Mouse (Mus musculus) liver, embryonic 14.5 days (tissue): ENCODE measurements at regions not wholly inside any gene's neighbourhood (a gene's known extent, or its start where the extent isn't known, plus 50 kb on each side); places are given as distances from the start of the nearest gene placed in this dataset.

Source experiments
- ATAC-seq: fragments of 200-750 bp; cut with Nextera tagmentation; 2 replicates; pipeline ENCODE4 v1.8.0; 2017; ENCODE audit warnings: moderate number of reproducible peaks, mild to moderate bottlenecking, moderate library complexity; ENCODE audit not compliant: insufficient read depth
- DNase-seq, 3 experiments: peaks; one replicate each; pipeline ENCODE4 v3.0.0-alpha.2; 2012 to 2013; ENCODE audit warnings: low read depth in 3 of 3, low spot score in 3 of 3
- H3K27ac ChIP-seq: fragments of 300-500 bp; sonication (generic); 2 replicates; pipeline ENCODE4 v1.5.1; 2014; ENCODE audit warnings: moderate library complexity, mild to moderate bottlenecking, control low read depth, inconsistent platforms
- H3K27me3 ChIP-seq: fragments of 300-500 bp; sonication (generic); 2 replicates; pipeline ENCODE4 v1.6.1; 2014; ENCODE audit warnings: mild to moderate bottlenecking, low read length, moderate library complexity; ENCODE audit not compliant: control insufficient read depth, insufficient read depth
- H3K36me3 ChIP-seq: fragments of 300-500 bp; sonication (generic); replicated peaks from 2 replicates; pipeline ENCODE4 v1.6.1; 2014; ENCODE audit warnings: low read depth; ENCODE audit not compliant: control insufficient read depth, insufficient read depth
- H3K4me1 ChIP-seq, 2 experiments: fragments of 200-500 bp in 1 of 2; fragments of 300-500 bp in 1 of 2; sonication (generic) in 1 of 2; replicated peaks; 2 replicates each; pipeline ENCODE4 v1.6.1; 2012 to 2014; ENCODE audit warnings: antibody characterized with exemption in 1 of 2, inconsistent platforms in 1 of 2, low read length in 1 of 2; ENCODE audit not compliant: control insufficient read depth in 2 of 2, insufficient read depth in 2 of 2
- H3K4me2 ChIP-seq: fragments of 300-500 bp; sonication (generic); 2 replicates; pipeline ENCODE4 v1.6.1; 2014; ENCODE audit warnings: low read depth, mild to moderate bottlenecking, control low read depth, moderate library complexity
- H3K4me3 ChIP-seq, 2 experiments: fragments of 200-500 bp in 1 of 2; fragments of 300-500 bp in 1 of 2; sonication (generic) in 1 of 2; 2 replicates each; pipeline ENCODE4 v1.5.1; 2012 to 2014; ENCODE audit warnings: low read depth in 2 of 2, low read length in 2 of 2, mild to moderate bottlenecking in 2 of 2, control low read depth in 1 of 2, inconsistent platforms in 1 of 2, moderate library complexity in 1 of 2; ENCODE audit not compliant: insufficient read depth in 1 of 2
- H3K9ac ChIP-seq: fragments of 300-500 bp; sonication (generic); replicated peaks from 2 replicates; pipeline ENCODE4 v1.6.1; 2014; ENCODE audit warnings: mild to moderate bottlenecking, control low read depth, moderate library complexity
- H3K9me3 ChIP-seq: fragments of 300-500 bp; sonication (generic); 2 replicates; pipeline ENCODE4 v1.6.1; 2016; ENCODE audit warnings: low read length, mixed read lengths; ENCODE audit not compliant: control insufficient read depth
- CTCF ChIP-seq: IDR thresholded peaks from 2 replicates; pipeline ENCODE4 v1.5.1; 2016; ENCODE audit warnings: antibody characterized with exemption, low read depth, control low read depth
- EP300 ChIP-seq: IDR thresholded peaks from 2 replicates; pipeline ENCODE4 v1.6.1; 2016; ENCODE audit warnings: antibody characterized with exemption, low read depth
- WGBS: fragments of 180-500 bp; shearing (Covaris S2); extraction: QIAGEN DNeasy Blood & Tissue Kit; methylation state at CpG from one replicate; pipeline ENCODE4 v1.1.7; 2014; ENCODE audit not compliant: insufficient replicate concordance; 5-methylcytosine and 5-hydroxymethylcytosine counted together

GRCm38 (mm10) chr12:70579328-70579905 lies 126.5 kb downstream of the Tmx1 start:
- Histone ChIP-seq H3K4me1 (no peaks in the 10 kb centered on the region; a peak in 1 of 4 replicates), H3K36me3 (no peaks in the 10 kb centered on the region), H3K27me3 (no peaks in the 10 kb centered on the region), H3K27ac (no peak overlapping the region), H3K4me2 (no peak overlapping the region), H3K9me3 (no peaks in the 10 kb centered on the region), H3K9ac (no peak overlapping the region), H3K4me3 (no peak overlapping the region)
- no peak for DNase-seq
- 69% methylated on average over 8 of the region's 8 CpGs for WGBS
- ATAC-seq = no peak
- TF ChIP-seq EP300 = no peak
- TF ChIP-seq CTCF = no peak

- no peak overlapping the region for H3K4me2 ChIP-seq
- no peaks in the 10 kb centered on the region for H3K36me3 ChIP-seq
- H3K27ac ChIP-seq = no peak overlapping the region
- H3K9me3 ChIP-seq = no peaks in the 10 kb centered on the region
- no peaks in the 10 kb centered on the region for H3K27me3 ChIP-seq
- H3K4me3 ChIP-seq = no peak overlapping the region
- ATAC-seq = no peak
- WGBS = 51% methylated on average over 2 of the region's 2 CpGs
- 0 out of 4 replicates have a peak, but pooled peaks cover 0 to 3% of the 10 kb centered on the region in 2 experiments for H3K4me1 ChIP-seq
- no peak overlapping the region for H3K9ac ChIP-seq
- DNase-seq = no peak
- TF ChIP-seq EP300 (no peak), CTCF (no peak)
These were observed 133.3 kb downstream of the Tmx1 start for GRCm38 (mm10) chr12:70586181-70586580.

GRCm38 (mm10) chr12:70588234-70588633 lies 135.3 kb downstream of the Tmx1 start:
- DNase-seq (no peak), ATAC-seq (no peak)
- no peak for TF ChIP-seq CTCF
- TF ChIP-seq EP300 = no peak
- Histone ChIP-seq H3K9me3 (no peaks in the 10 kb centered on the region), H3K4me3 (no peak overlapping the region), H3K4me2 (no peak overlapping the region), H3K36me3 (no peaks in the 10 kb centered on the region), H3K4me1 (peaks cover 0 to 4% of the 10 kb centered on the region in 2 experiments; a peak in 2 of 4 replicates), H3K27ac (no peak overlapping the region), H3K27me3 (no peaks in the 10 kb centered on the region), H3K9ac (no peak overlapping the region)
- 59% methylated on average over 3 of the region's 3 CpGs for WGBS

- Histone ChIP-seq H3K36me3 (no peaks in the 10 kb centered on the region), H3K9ac (no peak overlapping the region), H3K9me3 (no peaks in the 10 kb centered on the region), H3K27me3 (no peaks in the 10 kb centered on the region), H3K4me3 (no peak overlapping the region), H3K4me2 (no peak overlapping the region), H3K4me1 (peaks cover 0 to 4% of the 10 kb centered on the region in 2 experiments; a peak in 2 of 4 replicates), H3K27ac (no peak overlapping the region)
- no peak for DNase-seq
- no peak for ATAC-seq
- no peak for TF ChIP-seq CTCF
- no peak for TF ChIP-seq EP300
- 58% methylated on average over 2 of the region's 2 CpGs for WGBS
These were observed 136.4 kb downstream of the Tmx1 start for GRCm38 (mm10) chr12:70589315-70589742.

- DNase-seq (no peak), ATAC-seq (no peak)
- H3K36me3 ChIP-seq = no peaks in the 10 kb centered on the region
- no peaks in the 10 kb centered on the region for H3K9me3 ChIP-seq
- H3K9ac ChIP-seq = no peak overlapping the region
- WGBS = 67% methylated on average over 12 of the region's 12 CpGs
- peaks cover 0 to 2% of the 10 kb centered on the region in 2 experiments; a peak in 2 of 4 replicates for H3K4me1 ChIP-seq
- no peak for TF ChIP-seq CTCF
- TF ChIP-seq EP300 = no peak
- no peaks in the 10 kb centered on the region for H3K27me3 ChIP-seq
- no peak overlapping the region for H3K4me3 ChIP-seq
- no peak overlapping the region for H3K27ac ChIP-seq
- no peak overlapping the region for H3K4me2 ChIP-seq
These were observed 137.7 kb downstream of the Tmx1 start for GRCm38 (mm10) chr12:70590456-70591050.
